In the genomic region with DNA sequence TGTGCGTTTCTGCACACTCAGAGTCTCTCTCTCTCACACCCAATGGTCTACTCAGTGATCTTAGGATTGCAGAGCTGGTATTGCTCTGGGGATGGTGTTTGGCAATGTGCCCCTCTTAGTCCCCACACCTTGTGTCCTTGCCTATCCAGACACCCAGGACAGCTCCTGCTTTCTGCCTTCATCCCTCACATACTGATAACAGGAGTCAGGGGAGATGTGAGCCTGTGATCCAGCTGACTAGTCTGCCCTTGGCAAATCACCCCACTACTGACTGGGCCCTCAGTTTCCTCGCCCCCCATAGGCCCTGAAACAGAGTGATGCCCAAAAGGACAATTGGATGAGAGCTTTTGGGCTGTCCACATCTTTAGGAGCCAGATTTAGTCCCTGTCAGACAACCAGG, we compare ENCODE assay signal across 24 mouse cellular contexts. TPM values are rescaled to one million over a fixed set of nuclear protein-coding genes. Genes with fewer than 3 reads are reported as not detected.
DNase-seq lines count a peak whose midpoint lies in the region; ATAC-seq and TF ChIP-seq lines count a peak whose summit lies in the region.
"Had no signal": no experiment of that assay in that cellular context is flagged by ENCODE, and none has a peak within 500 bp of the region (broad histone marks: within the 10 kb centered on the region; RNA-seq: fewer than 3 reads in every experiment).

No protein-coding gene starts in this region.

- H3K27me3 ChIP-seq in liver, embryonic 12.5 days (replicated peaks) = 0 out of 2 replicates have a peak, but pooled peaks cover 7% of the 10 kb centered on the region
- H3K27me3 ChIP-seq in myocyte (ENCODE audit: control insufficient read depth, insufficient read depth, insufficient read length) = no peaks in the 10 kb centered on the region
- H3K27me3 ChIP-seq: limb, embryonic 15.5 days had no signal

- TF ChIP-seq CTCF in left cerebral cortex, adult 2 months (IDR thresholded peaks at IDR 0.05) = no peak

- no peaks in the 10 kb centered on the region for H3K79me2 ChIP-seq in myocyte (ENCODE audit: control insufficient read depth, insufficient read depth)

- peaks cover 46% of the 10 kb centered on the region for H3K36me3 ChIP-seq in liver, embryonic 12.5 days
- H3K36me3 ChIP-seq in myocyte (ENCODE audit: control insufficient read depth, insufficient read depth) = peaks cover 9% of the 10 kb centered on the region

- DNase-seq in left cerebral cortex, adult 2 months (ENCODE audit: extremely low spot score in 1 of 2, low spot score in 2 of 2) = no peak
- no peak for DNase-seq in left cerebral cortex, adult 11 months (ENCODE audit: low spot score)
- DNase-seq in kidney, adult 11 months = no peak
- no peak for DNase-seq in retina, embryonic 14.5 days (ENCODE audit: low spot score)
- DNase-seq: layer of hippocampus, adult 9-11 months had no signal

- no peak overlapping the region for H3ac ChIP-seq in myocyte (ENCODE audit: control insufficient read depth, insufficient read length)

- TF ChIP-seq POLR2A in myocyte (IDR thresholded peaks at IDR 0.05; ENCODE audit: insufficient read length, low read depth) = no peak

- peak overlapping the region; percentile 34; the same call in 1 of the 2 replicates for H3K4me3 ChIP-seq in left cerebral cortex, adult 2 months
- peak overlapping the region; percentile 72 for H3K4me3 ChIP-seq in liver, embryonic 12.5 days
- H3K4me3 ChIP-seq in myocyte = no peak overlapping the region
- H3K4me3 ChIP-seq: heart, embryonic 12.5 days; limb, embryonic 15.5 days; midbrain, embryonic 10.5 days had no signal

- intact Hi-C loops in left cerebral cortex, adult 2 months (cut with DNase I) = no loop called here

- no peaks in the 10 kb centered on the region for H3K9me3 ChIP-seq in liver, embryonic 12.5 days (replicated peaks)
- H3K9me3 ChIP-seq: heart, embryonic 12.5 days; limb, embryonic 15.5 days; midbrain, embryonic 10.5 days had no signal

- H3K27ac ChIP-seq in left cerebral cortex, adult 2 months = no peak overlapping the region
- peak overlapping the region; percentile 89 for H3K27ac ChIP-seq in liver, embryonic 12.5 days
- H3K27ac ChIP-seq: hindbrain, postnatal 0 days; limb, embryonic 15.5 days; macrophage; midbrain, embryonic 10.5 days had no signal

- peak; percentile 28 for ATAC-seq in erythroblast, adult 5-6 weeks (replicated peaks; ENCODE audit: low FRiP score, poor library complexity, severe bottlenecking)
- no peak for ATAC-seq in liver, embryonic 12.5 days
- ATAC-seq: forebrain, embryonic 14.5 days; hindbrain, postnatal 0 days had no signal

- H3K4me1 ChIP-seq in liver, embryonic 12.5 days = peaks cover 58% of the 10 kb centered on the region
- H3K4me1 ChIP-seq: limb, embryonic 15.5 days; midbrain, embryonic 10.5 days had no signal

- H3K4me2 ChIP-seq in liver, embryonic 12.5 days = peak overlapping the region; percentile 85
- no peak overlapping the region for H3K4me2 ChIP-seq in myocyte (ENCODE audit: low read depth)
- H3K4me2 ChIP-seq: heart, embryonic 12.5 days; limb, embryonic 15.5 days had no signal

- WGBS in liver, embryonic 12.5 days (ENCODE audit: insufficient replicate concordance) = 54% methylated on average over 2 of the region's 2 CpGs

- peak overlapping the region; percentile 83 for H3K9ac ChIP-seq in liver, embryonic 12.5 days
- H3K9ac ChIP-seq: heart, embryonic 12.5 days; limb, embryonic 15.5 days had no signal

TF ChIP-seq in myocyte, 11 proteins besides CTCF, POLR2A, EP300 and RAD21:
- TF ChIP-seq MYOD1 (IDR thresholded peaks at IDR 0.05; ENCODE audit: control insufficient read depth in 1 of 3, insufficient read length in 2 of 3, low read depth in 2 of 3) (no peak), USF1 (IDR thresholded peaks at IDR 0.05; ENCODE audit: low read depth) (no peak), TCF12 (IDR thresholded peaks at IDR 0.05; ENCODE audit: insufficient read depth, poor library complexity, severe bottlenecking) (no peak), MYOG (IDR thresholded peaks at IDR 0.05; ENCODE audit: control insufficient read depth in 1 of 3, insufficient read depth in 1 of 3, insufficient read length in 2 of 3, low read depth in 2 of 3) (no peak), REST (IDR thresholded peaks at IDR 0.05; ENCODE audit: insufficient read depth, insufficient read length) (no peak), POLR2AphosphoS2 (IDR thresholded peaks at IDR 0.05; ENCODE audit: insufficient read length, low read depth) (peak; percentile 20), E2F4 (IDR thresholded peaks at IDR 0.05; ENCODE audit: insufficient read depth) (no peak)

RNA-seq across cellular contexts. Expression of gene Apol8, which starts 0.7 kb away (rescaled TPM):
- total RNA-seq in left cerebral cortex, adult 2 months (2021) = 1 to 10 TPM; 5.1 to 5.8 TPM
- total RNA-seq in erythroblast, adult 5-6 weeks (2015; ENCODE audit: low replicate concordance) = 44.6 and 58.5 TPM in 2 replicates
- 77.3 and 107 TPM in 2 replicates for total RNA-seq in erythroblast, adult 5-6 weeks (2017; ENCODE audit: low replicate concordance)
- 25.8 and 26.7 TPM in 2 replicates for polyA plus RNA-seq in liver, embryonic 12.5 days (2016; fragmentation: Nextera tagmentation; extraction: Ambion mirVana)
- 0.38 TPM for polyA plus RNA-seq in myocyte (2012; fragmentation: generic; extraction: Trizol)
- total RNA-seq: adrenal gland, postnatal 25 days; heart, postnatal 10 days had no signal
- polyA plus RNA-seq: kidney, embryonic 14.5 days; macrophage had no signal

RNA-seq across cellular contexts. Expression of gene Apol9b, which starts 27.2 kb away (rescaled TPM):
- total RNA-seq in left cerebral cortex, adult 2 months (2021) = not detected
- total RNA-seq in erythroblast, adult 5-6 weeks (2015; ENCODE audit: low replicate concordance) = not detected in 2 replicates
- total RNA-seq in erythroblast, adult 5-6 weeks (2017; ENCODE audit: low replicate concordance) = not detected in 2 replicates
- polyA plus RNA-seq in liver, embryonic 12.5 days (2016; fragmentation: Nextera tagmentation; extraction: Ambion mirVana) = not detected in 2 replicates
- polyA plus RNA-seq in myocyte (2012; fragmentation: generic; extraction: Trizol) = 63.1 TPM
- total RNA-seq: ES-E14; gastrocnemius, adult 8-10 months; heart, postnatal 10 days; left cerebral cortex, adult 8-10 months had no signal
- polyA plus RNA-seq: embryonic facial prominence, embryonic 11.5 days; forebrain, embryonic 14.5 days; hindbrain, embryonic 11.5 days; kidney, embryonic 14.5 days; midbrain, embryonic 10.5 days had no signal

RNA-seq across cellular contexts. Expression of gene Apol7e, which starts 57.4 kb away (rescaled TPM):
- total RNA-seq in left cerebral cortex, adult 2 months (2021) = under 1 TPM in 1 of 2 experiments, not detected in 1; 0.14 TPM
- 1.0 TPM in 1 of 2 replicates, not detected in the other for total RNA-seq in erythroblast, adult 5-6 weeks (2015; ENCODE audit: low replicate concordance)
- total RNA-seq in erythroblast, adult 5-6 weeks (2017; ENCODE audit: low replicate concordance) = 0.09 TPM in 1 of 2 replicates, not detected in the other
- polyA plus RNA-seq in liver, embryonic 12.5 days (2016; fragmentation: Nextera tagmentation; extraction: Ambion mirVana) = not detected in 2 replicates
- polyA plus RNA-seq in myocyte (2012; fragmentation: generic; extraction: Trizol) = not detected
- total RNA-seq: adrenal gland, postnatal 25 days; gastrocnemius, adult 8-10 months; hindbrain, postnatal 0 days; left cerebral cortex, adult 8-10 months; left cerebral cortex, postnatal 4 days had no signal
- polyA plus RNA-seq: embryonic facial prominence, embryonic 11.5 days; forebrain, embryonic 14.5 days; heart, embryonic 12.5 days; hindbrain, embryonic 11.5 days; hindbrain, postnatal 0 days; kidney, embryonic 14.5 days; lung, embryonic 16.5 days; midbrain, embryonic 10.5 days had no signal

Comparison
In these comparisons a context has a peak if more than half of its experiments do, and no peak if none do; other contexts are left out.
1. RNA of gene Apol8, which starts 0.7 kb away (total RNA-seq): 44.6 to 107 TPM in erythroblast, adult 5-6 weeks; 5.1 to 5.8 TPM in left cerebral cortex, adult 2 months; every median in the first group is over 4 times any median in the second.